Mouse (Mus musculus): ENCODE measurements around the gene Zzz3. TPM values are rescaled to one million over a fixed set of nuclear protein-coding genes. Genes with fewer than 3 reads are reported as not detected.
A peak's percentile ranks its signal among the peaks of the same experiment; 100 is the strongest.
"Not testable (repeated sequence)": the region's sequence is repeated elsewhere in the genome, so short reads cannot be mapped to it uniquely, and the experiment has no call there.

The Zzz3 gene
- polyA plus RNA-seq, 1 experiment, result 19.1 TPM

DNA sequence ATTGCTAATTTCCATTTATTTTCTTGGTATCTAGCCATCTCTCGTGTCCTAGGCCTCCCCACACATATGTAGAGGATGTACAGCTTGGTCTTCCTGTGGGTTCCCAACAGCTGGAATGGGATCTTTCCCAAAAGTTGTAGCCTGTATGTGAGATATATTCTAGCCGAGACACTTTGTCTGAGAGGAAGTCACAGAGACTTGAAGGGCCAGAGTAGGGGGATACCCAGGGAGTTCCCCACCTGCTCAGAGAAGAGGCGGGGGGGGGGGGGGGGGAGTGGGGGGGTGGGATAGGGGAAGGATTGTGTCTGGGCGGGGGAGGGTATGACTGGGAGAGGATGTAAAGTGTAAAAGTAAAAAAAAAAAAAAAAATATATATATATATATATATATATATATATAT lies 57.9 kb downstream of the Zzz3 start:
- Histone ChIP-seq H3K4me1 (ENCODE audit: control insufficient read depth, insufficient read depth, low read length) (no peaks in the 10 kb centered on the region), H3K36me3 (ENCODE audit: control insufficient read depth, insufficient read depth, low read length) (peaks cover 16% of the 10 kb centered on the region), H3K4me3 (ENCODE audit: insufficient read depth, low read depth, low read length) (no peak overlapping the region), H3K27ac (ENCODE audit: insufficient read depth, low read depth, low read length) (no peak overlapping the region), H3K27me3 (replicated peaks; ENCODE audit: control insufficient read depth, insufficient read depth, low read length) (no peaks in the 10 kb centered on the region)
- no peak for TF ChIP-seq POLR2A (IDR thresholded peaks at IDR 0.05; ENCODE audit: low read depth, low read length)
- TF ChIP-seq CTCF (conservative IDR thresholded peaks at IDR 0.05; ENCODE audit: insufficient read depth, insufficient read length, low read depth, low read length), result no peak
- DNase-seq, result no peak
- WGBS, result 94% methylated on average over 4 of the region's 4 CpGs

GRCm38 (mm10) chr3:152457308-152458035 lies 62.2 kb downstream of the Zzz3 start:
- no peaks in the 10 kb centered on the region for H3K27me3 ChIP-seq (replicated peaks; ENCODE audit: control insufficient read depth, insufficient read depth, low read length)
- TF ChIP-seq CTCF (conservative IDR thresholded peaks at IDR 0.05; ENCODE audit: insufficient read depth, insufficient read length, low read depth, low read length) (no peak), POLR2A (IDR thresholded peaks at IDR 0.05; ENCODE audit: low read depth, low read length) (no peak)
- no peaks in the 10 kb centered on the region; the same call in 1 of the 2 replicates for H3K4me1 ChIP-seq (ENCODE audit: control insufficient read depth, insufficient read depth, low read length)
- DNase-seq, result no peak
- H3K36me3 ChIP-seq (ENCODE audit: control insufficient read depth, insufficient read depth, low read length), result peaks cover 8% of the 10 kb centered on the region
- no peak overlapping the region for H3K4me3 ChIP-seq (ENCODE audit: insufficient read depth, low read depth, low read length)
- WGBS, result 89% methylated on average over 2 of the region's 2 CpGs
- no peak overlapping the region for H3K27ac ChIP-seq (ENCODE audit: insufficient read depth, low read depth, low read length)

DNA sequence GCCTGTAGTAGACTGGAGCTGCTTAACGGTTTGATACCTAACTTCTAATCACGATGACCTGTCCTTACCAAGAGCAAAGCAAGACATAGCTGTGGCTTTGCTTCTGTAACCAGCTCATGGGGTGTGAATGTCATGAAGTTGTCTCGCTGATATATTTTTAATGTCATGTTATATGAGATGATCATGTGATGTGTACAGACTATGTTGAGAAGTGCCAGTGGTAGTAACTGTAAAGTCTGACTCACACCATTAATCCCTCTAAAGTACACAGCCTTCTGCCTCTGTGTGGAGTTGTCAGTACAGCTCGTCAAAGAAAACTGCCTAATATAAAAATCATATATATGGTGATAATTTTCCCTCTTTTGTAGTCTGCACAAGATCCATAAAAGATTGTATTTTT lies 63.6 kb downstream of the Zzz3 start:
- H3K36me3 ChIP-seq (ENCODE audit: control insufficient read depth, insufficient read depth, low read length); H3K4me1 ChIP-seq (ENCODE audit: control insufficient read depth, insufficient read depth, low read length); H3K4me3 ChIP-seq (ENCODE audit: insufficient read depth, low read depth, low read length); DNase-seq; H3K27ac ChIP-seq (ENCODE audit: insufficient read depth, low read depth, low read length); H3K27me3 ChIP-seq (replicated peaks; ENCODE audit: control insufficient read depth, insufficient read depth, low read length): not testable (repeated sequence)
- WGBS, result 74% methylated on average over 4 of the region's 4 CpGs

GRCm38 (mm10) chr3:152460802-152461201 lies 65.5 kb downstream of the Zzz3 start:
- peaks cover 10% of the 10 kb centered on the region for H3K36me3 ChIP-seq (ENCODE audit: control insufficient read depth, insufficient read depth, low read length)
- peak; percentile 33 for DNase-seq
- WGBS, result 28% methylated on average over 4 of the region's 4 CpGs
- no peaks in the 10 kb centered on the region; the same call in 1 of the 2 replicates for H3K4me1 ChIP-seq (ENCODE audit: control insufficient read depth, insufficient read depth, low read length)
- H3K27me3 ChIP-seq (replicated peaks; ENCODE audit: control insufficient read depth, insufficient read depth, low read length), result no peaks in the 10 kb centered on the region
- H3K4me3 ChIP-seq (ENCODE audit: insufficient read depth, low read depth, low read length), result no peak overlapping the region
- H3K27ac ChIP-seq (ENCODE audit: insufficient read depth, low read depth, low read length), result no peak overlapping the region
- no peak for TF ChIP-seq CTCF (conservative IDR thresholded peaks at IDR 0.05; ENCODE audit: insufficient read depth, insufficient read length, low read depth, low read length)
- no peak for TF ChIP-seq POLR2A (IDR thresholded peaks at IDR 0.05; ENCODE audit: low read depth, low read length)

GRCm38 (mm10) chr3:152462038-152462547 lies 66.8 kb downstream of the Zzz3 start:
- Histone ChIP-seq H3K27me3 (replicated peaks; ENCODE audit: control insufficient read depth, insufficient read depth, low read length) (no peaks in the 10 kb centered on the region), H3K36me3 (ENCODE audit: control insufficient read depth, insufficient read depth, low read length) (peaks cover 4% of the 10 kb centered on the region), H3K4me1 (ENCODE audit: control insufficient read depth, insufficient read depth, low read length) (no peaks in the 10 kb centered on the region; the same call in 1 of the 2 replicates), H3K4me3 (ENCODE audit: insufficient read depth, low read depth, low read length) (no peak overlapping the region), H3K27ac (ENCODE audit: insufficient read depth, low read depth, low read length) (no peak overlapping the region)
- no peak for DNase-seq
- 88% methylated on average over 10 of the region's 10 CpGs for WGBS
- no peak for TF ChIP-seq POLR2A (IDR thresholded peaks at IDR 0.05; ENCODE audit: low read depth, low read length)
- no peak for TF ChIP-seq CTCF (conservative IDR thresholded peaks at IDR 0.05; ENCODE audit: insufficient read depth, insufficient read length, low read depth, low read length)

GRCm38 (mm10) chr3:152462900-152463299 lies 67.6 kb downstream of the Zzz3 start:
- H3K27me3 ChIP-seq (replicated peaks; ENCODE audit: control insufficient read depth, insufficient read depth, low read length), result no peaks in the 10 kb centered on the region
- no peaks in the 10 kb centered on the region; the same call in 1 of the 2 replicates for H3K4me1 ChIP-seq (ENCODE audit: control insufficient read depth, insufficient read depth, low read length)
- no peak for TF ChIP-seq POLR2A (IDR thresholded peaks at IDR 0.05; ENCODE audit: low read depth, low read length)
- TF ChIP-seq CTCF (conservative IDR thresholded peaks at IDR 0.05; ENCODE audit: insufficient read depth, insufficient read length, low read depth, low read length), result no peak
- peaks cover 2% of the 10 kb centered on the region; the same call in 1 of the 2 replicates for H3K36me3 ChIP-seq (ENCODE audit: control insufficient read depth, insufficient read depth, low read length)
- no peak overlapping the region for H3K27ac ChIP-seq (ENCODE audit: insufficient read depth, low read depth, low read length)
- no peak overlapping the region for H3K4me3 ChIP-seq (ENCODE audit: insufficient read depth, low read depth, low read length)
- WGBS, result 64% methylated on average over 10 of the region's 10 CpGs
- DNase-seq, result no peak

- no peaks in the 10 kb centered on the region; the same call in 1 of the 2 replicates for H3K4me1 ChIP-seq (ENCODE audit: control insufficient read depth, insufficient read depth, low read length)
- peaks cover 2% of the 10 kb centered on the region; the same call in 1 of the 2 replicates for H3K36me3 ChIP-seq (ENCODE audit: control insufficient read depth, insufficient read depth, low read length)
- WGBS, result 98% methylated on average over 3 of the region's 3 CpGs
- no peak overlapping the region for H3K4me3 ChIP-seq (ENCODE audit: insufficient read depth, low read depth, low read length)
- TF ChIP-seq CTCF (conservative IDR thresholded peaks at IDR 0.05; ENCODE audit: insufficient read depth, insufficient read length, low read depth, low read length) (no peak), POLR2A (IDR thresholded peaks at IDR 0.05; ENCODE audit: low read depth, low read length) (no peak)
- H3K27ac ChIP-seq (ENCODE audit: insufficient read depth, low read depth, low read length), result no peak overlapping the region
- no peak for DNase-seq
- H3K27me3 ChIP-seq (replicated peaks; ENCODE audit: control insufficient read depth, insufficient read depth, low read length), result no peaks in the 10 kb centered on the region
These were observed 69.2 kb downstream of the Zzz3 start for GRCm38 (mm10) chr3:152464462-152464861.
